Mouse (Mus musculus): ENCODE data around the gene AU041133.
"Not testable (repeated sequence)": the region's sequence is repeated elsewhere in the genome, so short reads cannot be mapped to it uniquely, and the experiment has no call there.

The AU041133 gene

GRCm38 (mm10) chr10:82127850-82128401 is at the start of gene AU041133:
Gene AU041133 (plus strand): TSS chr10:82128013.
- peak; percentile 88 for DNase-seq (ENCODE audit: low spot score in 2 of 2)

GRCm38 (mm10) chr10:82082728-82083621 is 44.8 kb upstream of the AU041133 start, which contains the start of gene BC024063:
Gene BC024063 (plus strand): TSS chr10:82083353.
- peak; percentile 69 to 71 for DNase-seq (ENCODE audit: low spot score in 2 of 2)

GRCm38 (mm10) chr10:82083622-82083971 is 44.2 kb upstream of the AU041133 start:
- DNase-seq (ENCODE audit: low spot score in 2 of 2): not testable (repeated sequence)

- DNase-seq (ENCODE audit: low spot score in 2 of 2): no peak
Measured at GRCm38 (mm10) chr10:82117206-82117605, 10.6 kb upstream of the AU041133 start.

GRCm38 (mm10) chr10:82145282-82145681 is 17.5 kb downstream of the AU041133 start:
- DNase-seq (ENCODE audit: low spot score in 2 of 2): no peak

GRCm38 (mm10) chr10:82147571-82147970 is 19.8 kb downstream of the AU041133 start:
- DNase-seq (ENCODE audit: low spot score in 2 of 2): no peak

GRCm38 (mm10) chr10:82167777-82168176 is 40.0 kb downstream of the AU041133 start:
- DNase-seq (ENCODE audit: low spot score in 2 of 2): no peak

GRCm38 (mm10) chr10:82169776-82170175 is 42.0 kb downstream of the AU041133 start:
- no peak for DNase-seq (ENCODE audit: low spot score in 2 of 2)

GRCm38 (mm10) chr10:82170808-82171207 is 43.0 kb downstream of the AU041133 start:
- DNase-seq (ENCODE audit: low spot score in 2 of 2): no peak

GRCm38 (mm10) chr10:82178257-82179064 is 50.6 kb downstream of the AU041133 start:
- DNase-seq (ENCODE audit: low spot score in 2 of 2): peak; percentile 81 to 85

Data from frontal cortex, postnatal 10 days (tissue).